Mouse (Mus musculus): ENCODE measurements at regions not wholly inside any gene's neighbourhood (a gene's known extent, or its start where the extent isn't known, plus 50 kb on each side); places are given as distances from the start of the nearest gene placed in this dataset.

DNA sequence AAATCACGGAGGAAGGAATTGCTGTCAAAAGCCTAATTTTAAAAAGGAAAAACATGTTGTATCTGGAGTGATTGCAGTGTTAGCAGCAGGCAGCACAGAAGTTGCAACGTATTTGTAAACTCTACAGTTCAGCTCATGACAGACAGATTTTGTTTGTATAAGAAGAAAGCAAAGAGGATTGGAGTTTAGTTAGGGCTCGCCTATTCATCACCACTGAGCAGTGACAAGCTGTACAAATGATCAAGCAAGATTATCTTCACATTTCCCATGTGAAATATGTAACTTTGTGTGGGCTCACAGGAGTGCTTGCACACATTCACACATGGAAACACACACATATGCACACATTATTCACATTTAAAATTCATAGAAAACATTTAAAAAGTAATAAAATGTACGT is 57.5 kb upstream of the Cenpw start:
- no peak for DNase-seq
